Mouse (Mus musculus) embryonic facial prominence, embryonic 15.5 days (tissue): ENCODE data around the gene Skap1. TPM values are rescaled to one million over a fixed set of nuclear protein-coding genes. Genes with fewer than 3 reads are reported as not detected.

ENCODE experiments used
- ATAC-seq: fragments of 200-750 bp; cut with Nextera tagmentation; 2 replicates; pipeline ENCODE4 v1.8.0; 2017; ENCODE audit warnings: low read depth, moderate TSS enrichment; ENCODE audit not compliant: insufficient number of reproducible peaks, low FRiP score, low TSS enrichment
- H3K27ac ChIP-seq: fragments of 300-500 bp; sonication (generic); replicated peaks from 2 replicates; pipeline ENCODE4 v1.5.1; 2015; ENCODE audit warnings: mild to moderate bottlenecking, inconsistent platforms
- H3K27me3 ChIP-seq: fragments of 300-500 bp; sonication (generic); 2 replicates; pipeline ENCODE4 v1.6.1; 2015; ENCODE audit warnings: inconsistent platforms
- H3K36me3 ChIP-seq: fragments of 300-500 bp; sonication (generic); 2 replicates; pipeline ENCODE4 v1.6.1; 2015; ENCODE audit warnings: mild to moderate bottlenecking, inconsistent platforms
- H3K4me1 ChIP-seq: fragments of 300-500 bp; sonication (generic); 2 replicates; pipeline ENCODE4 v1.6.1; 2015; ENCODE audit warnings: inconsistent platforms
- H3K4me2 ChIP-seq: fragments of 300-500 bp; sonication (generic); replicated peaks from 2 replicates; pipeline ENCODE4 v1.6.1; 2015; ENCODE audit warnings: mild to moderate bottlenecking, inconsistent platforms
- H3K4me3 ChIP-seq: fragments of 300-500 bp; sonication (generic); replicated peaks from 2 replicates; pipeline ENCODE4 v1.5.1; 2015; ENCODE audit warnings: mild to moderate bottlenecking, inconsistent platforms
- H3K9ac ChIP-seq: fragments of 300-500 bp; sonication (generic); 2 replicates; pipeline ENCODE4 v1.6.1; 2015; ENCODE audit warnings: inconsistent platforms
- H3K9me3 ChIP-seq: fragments of 300-500 bp; sonication (generic); replicated peaks from 2 replicates; pipeline ENCODE4 v1.6.1; 2016; ENCODE audit warnings: inconsistent platforms
- WGBS: fragments of 180-500 bp; shearing (Covaris S2); methylation state at CpG from one replicate; pipeline ENCODE4 v1.1.7; 2015; 5-methylcytosine and 5-hydroxymethylcytosine counted together
- polyA plus RNA-seq: library from polyadenylated mRNA; unstranded; fragments of >200 nt; fragmentation: Nextera tagmentation; extraction: Ambion mirVana; gene quantifications from 2 replicates; pipeline ENCODE4 v1.2.1, GENCODE M21; 2015

Gene Skap1
- 2.0 and 2.3 TPM in 2 replicates for polyA plus RNA-seq

DNA sequence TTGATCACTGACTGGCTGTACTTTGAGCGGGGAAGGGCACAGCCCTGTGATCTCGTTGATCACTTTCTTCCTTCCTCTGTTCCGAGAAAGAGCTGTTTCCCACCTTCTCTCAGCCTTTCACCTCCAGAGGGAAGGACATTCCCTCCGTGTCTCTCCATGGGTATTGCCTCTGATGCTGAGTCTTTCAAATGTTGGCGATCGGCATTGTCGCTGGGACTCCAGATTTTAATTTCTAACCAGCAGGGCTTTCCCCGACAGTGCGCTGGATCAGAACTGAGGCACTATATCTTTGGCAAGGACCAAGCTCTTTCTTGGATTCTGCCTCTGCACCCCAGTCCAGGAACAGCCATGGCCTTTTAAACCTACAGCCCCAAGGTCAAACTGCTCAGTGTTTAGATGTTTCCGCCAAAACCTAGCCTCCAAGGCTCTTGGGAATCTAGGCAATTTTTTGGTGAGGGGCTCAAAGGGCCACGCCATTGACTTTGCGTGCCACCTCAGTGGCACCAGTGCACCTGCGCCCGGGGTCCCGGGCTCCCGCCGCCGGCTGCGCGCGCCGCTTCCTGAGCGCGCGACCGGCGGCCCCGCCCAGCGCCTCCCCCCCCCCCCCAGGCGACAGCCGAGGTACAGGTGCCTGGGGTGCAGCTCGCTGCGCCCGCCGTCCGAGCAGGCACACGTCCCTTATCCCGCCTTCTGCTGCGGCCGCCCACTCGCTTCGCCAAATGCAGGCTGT, at the start of gene Skap1:
Gene Skap1, plus strand, starts transcription at position 608 of the 730 bp plus-strand sequence.
- Histone ChIP-seq H3K27me3 (peaks cover 54% of the 10 kb centered on the region), H3K27ac (no peak within 1 kb of the TSS), H3K9ac (no peak within 1 kb of the TSS), H3K4me2 (peak within 1 kb of the TSS; percentile 44), H3K4me1 (peaks cover 8% of the 10 kb centered on the region), H3K9me3 (no peaks in the 10 kb centered on the region), H3K36me3 (no peaks in the 10 kb centered on the region), H3K4me3 (peak within 1 kb of the TSS; percentile 22)
- no peak for ATAC-seq
- WGBS = 6% methylated on average over 40 of the region's 42 CpGs

DNA sequence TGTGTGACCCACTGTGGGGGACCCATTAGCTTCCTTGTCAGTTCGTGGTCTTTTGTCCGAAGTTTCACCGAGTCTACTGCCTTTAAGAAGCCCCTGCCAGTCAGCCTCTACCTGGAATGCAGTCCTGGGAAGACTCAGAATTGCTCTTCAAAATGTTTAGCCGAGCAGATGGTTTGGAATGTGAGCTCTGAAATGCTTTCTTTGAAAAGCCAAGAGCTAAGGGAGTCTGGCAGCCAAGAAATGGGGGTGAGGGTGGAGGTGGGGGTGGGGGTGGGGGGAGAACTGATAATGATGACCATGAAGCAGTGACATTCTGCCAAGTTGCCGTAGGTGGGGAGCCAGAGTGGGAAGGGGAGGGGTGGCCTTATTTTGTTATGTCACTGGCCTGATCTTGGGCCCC, 43.3 kb upstream of the Skap1 start:
- Histone ChIP-seq H3K4me3 (no peak overlapping the region), H3K9ac (no peak overlapping the region), H3K27ac (no peak overlapping the region), H3K9me3 (no peaks in the 10 kb centered on the region), H3K4me1 (peaks cover 4% of the 10 kb centered on the region), H3K27me3 (peaks cover 7% of the 10 kb centered on the region; the same call in 1 of the 2 replicates), H3K4me2 (no peak overlapping the region), H3K36me3 (no peaks in the 10 kb centered on the region)
- WGBS = 36% methylated on average over 5 of the region's 5 CpGs
- no peak for ATAC-seq

DNA sequence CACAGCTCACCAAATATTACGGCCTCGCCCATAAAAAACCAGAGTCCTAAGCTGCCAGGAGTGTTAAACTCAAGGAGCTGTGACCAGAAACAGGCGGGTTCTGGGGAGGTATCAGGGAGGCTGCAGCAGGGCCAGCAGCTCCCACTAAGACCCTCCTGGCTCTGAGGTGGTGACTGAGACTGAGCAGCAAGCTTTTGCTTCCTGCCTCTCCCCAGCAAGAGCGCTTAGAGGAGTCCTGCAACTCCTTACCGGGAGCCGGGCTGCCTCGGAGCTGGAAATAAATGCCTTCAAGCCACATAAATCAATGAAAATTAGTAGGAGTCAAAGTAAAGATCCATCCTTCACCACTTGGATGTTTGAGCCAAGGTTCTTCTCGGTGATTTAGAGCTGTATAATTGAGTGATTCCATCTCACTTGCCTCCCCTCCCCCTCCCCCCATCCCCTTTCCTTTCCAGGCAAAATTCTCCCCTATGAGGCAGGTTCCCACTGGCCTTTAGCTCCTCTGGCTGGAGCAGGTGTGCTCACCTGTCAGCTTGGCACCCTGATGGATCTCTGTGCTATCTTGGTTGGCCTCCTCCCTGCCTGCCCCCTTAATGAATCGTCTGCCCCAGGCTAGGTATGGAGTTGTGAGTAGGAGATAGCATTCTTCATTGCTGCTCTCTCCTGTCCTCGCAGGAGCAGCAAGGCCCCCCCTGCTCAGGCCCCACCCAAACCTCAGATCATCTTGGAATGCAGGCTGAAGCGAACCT, 42.7 kb upstream of the Skap1 start:
- no peak for ATAC-seq
- no peak overlapping the region for H3K4me2 ChIP-seq
- 31% methylated on average over 11 of the region's 11 CpGs for WGBS
- H3K36me3 ChIP-seq = no peaks in the 10 kb centered on the region
- no peaks in the 10 kb centered on the region for H3K9me3 ChIP-seq
- H3K27me3 ChIP-seq = peaks cover 5% of the 10 kb centered on the region; the same call in 1 of the 2 replicates
- no peak overlapping the region for H3K9ac ChIP-seq
- H3K4me1 ChIP-seq = peaks cover 4% of the 10 kb centered on the region
- H3K27ac ChIP-seq = no peak overlapping the region; the same call in 1 of the 2 replicates
- H3K4me3 ChIP-seq = no peak overlapping the region

GRCm38 (mm10) chr11:96425193-96425592, 39.2 kb upstream of the Skap1 start:
- Histone ChIP-seq H3K9me3 (no peaks in the 10 kb centered on the region), H3K27ac (no peak overlapping the region), H3K4me2 (no peak overlapping the region), H3K4me3 (no peak overlapping the region), H3K9ac (no peak overlapping the region), H3K36me3 (no peaks in the 10 kb centered on the region), H3K27me3 (0 out of 2 replicates have a peak, but pooled peaks cover 4% of the 10 kb centered on the region), H3K4me1 (peaks cover 4% of the 10 kb centered on the region)
- no peak for ATAC-seq
- 84% methylated on average over 6 of the region's 6 CpGs for WGBS

- ATAC-seq = no peak
- H3K36me3 ChIP-seq = no peaks in the 10 kb centered on the region
Measured at GRCm38 (mm10) chr11:96426191-96426590, 38.2 kb upstream of the Skap1 start.

DNA sequence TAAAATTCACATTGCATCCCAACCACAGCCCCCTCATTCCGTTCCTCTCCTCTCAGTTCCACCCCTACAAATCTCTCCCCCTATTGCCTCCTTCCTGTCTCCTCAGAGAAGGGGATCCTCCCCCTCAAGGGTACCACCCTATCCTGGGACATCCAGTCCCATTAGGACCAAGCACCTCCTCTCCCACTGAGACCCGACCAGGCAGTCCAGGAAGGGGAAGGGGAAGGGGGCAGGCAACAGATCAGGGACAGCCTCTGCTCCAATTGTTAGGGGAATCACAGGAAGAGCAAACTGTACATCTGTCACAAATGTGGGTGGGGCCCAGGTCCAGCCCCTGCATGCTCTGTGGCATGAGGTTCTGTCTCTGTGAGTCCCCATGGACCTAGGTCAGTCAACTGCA, 37.6 kb upstream of the Skap1 start:
- Histone ChIP-seq H3K4me3 (no peak overlapping the region), H3K9ac (no peak overlapping the region), H3K27me3 (0 out of 2 replicates have a peak, but pooled peaks cover 4% of the 10 kb centered on the region), H3K36me3 (no peaks in the 10 kb centered on the region), H3K4me2 (no peak overlapping the region), H3K27ac (no peak overlapping the region), H3K9me3 (no peaks in the 10 kb centered on the region), H3K4me1 (peaks cover 5% of the 10 kb centered on the region; the same call in 1 of the 2 replicates)
- no peak for ATAC-seq
- 45% methylated on average over 2 of the region's 2 CpGs for WGBS

More at GRCm38 (mm10) chr11:96426191-96426590, 38.2 kb upstream of the Skap1 start:
- no peak overlapping the region for H3K4me2 ChIP-seq
- no peak overlapping the region for H3K27ac ChIP-seq
- no peak overlapping the region for H3K4me3 ChIP-seq
- no peaks in the 10 kb centered on the region for H3K9me3 ChIP-seq
- no peaks in the 10 kb centered on the region; the same call in 1 of the 2 replicates for H3K4me1 ChIP-seq
- H3K27me3 ChIP-seq = 0 out of 2 replicates have a peak, but pooled peaks cover 4% of the 10 kb centered on the region
- WGBS = 44% methylated on average over 6 of the region's 6 CpGs
- no peak overlapping the region for H3K9ac ChIP-seq

DNA sequence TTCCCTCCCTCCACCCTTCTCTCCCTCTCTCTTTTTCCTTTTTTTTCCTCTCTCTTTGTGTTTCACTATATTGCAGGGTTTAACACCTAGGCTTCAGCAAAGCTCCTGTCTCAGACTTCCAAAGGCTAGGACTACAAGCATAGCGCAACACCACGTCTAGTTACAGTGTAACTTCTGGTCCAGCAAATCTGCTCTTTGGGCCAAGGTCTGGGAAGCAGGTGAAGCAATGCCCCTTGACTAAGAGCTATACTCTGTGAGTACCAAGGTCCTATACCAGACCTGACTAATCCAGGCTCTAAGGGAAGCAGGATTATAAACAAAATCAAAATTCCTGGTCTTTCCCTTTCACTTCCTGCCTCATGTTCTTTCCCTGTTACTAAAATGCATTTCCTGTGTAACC, 35.3 kb upstream of the Skap1 start:
- Histone ChIP-seq H3K27me3 (0 out of 2 replicates have a peak, but pooled peaks cover 4% of the 10 kb centered on the region), H3K4me3 (no peak overlapping the region), H3K27ac (no peak overlapping the region), H3K36me3 (no peaks in the 10 kb centered on the region), H3K4me1 (peaks cover 9% of the 10 kb centered on the region; the same call in 1 of the 2 replicates), H3K4me2 (no peak overlapping the region), H3K9ac (no peak overlapping the region), H3K9me3 (no peaks in the 10 kb centered on the region)
- ATAC-seq = no peak
- WGBS = 85% methylated on average over 2 of the region's 2 CpGs

DNA sequence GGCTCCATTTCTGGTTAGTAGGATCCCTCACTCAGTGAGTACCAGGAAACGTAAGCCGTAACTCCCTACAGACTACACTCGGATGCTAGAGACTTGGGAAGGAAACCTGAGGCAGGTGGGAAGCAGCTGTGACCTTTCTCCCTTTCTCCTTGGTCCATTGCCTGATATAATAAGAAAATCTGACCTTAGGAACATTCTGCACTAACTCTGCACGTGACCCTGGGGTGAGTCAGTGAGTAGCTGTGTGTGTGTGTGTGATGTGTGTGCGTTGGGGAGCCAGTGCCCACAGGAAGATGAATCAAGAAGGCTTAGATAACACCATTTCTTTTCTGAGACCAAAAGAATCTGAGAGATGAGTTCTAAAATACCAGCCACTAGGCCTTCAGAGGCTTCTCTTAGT, 34.5 kb upstream of the Skap1 start:
- H3K4me2 ChIP-seq = no peak overlapping the region
- H3K4me3 ChIP-seq = no peak overlapping the region
- WGBS = 65% methylated on average over 5 of the region's 5 CpGs
- no peak overlapping the region for H3K9ac ChIP-seq
- H3K27ac ChIP-seq = no peak overlapping the region
- H3K27me3 ChIP-seq = 0 out of 2 replicates have a peak, but pooled peaks cover 4% of the 10 kb centered on the region
- H3K36me3 ChIP-seq = no peaks in the 10 kb centered on the region
- H3K9me3 ChIP-seq = no peaks in the 10 kb centered on the region
- peaks cover 9% of the 10 kb centered on the region; the same call in 1 of the 2 replicates for H3K4me1 ChIP-seq
- ATAC-seq = no peak

DNA sequence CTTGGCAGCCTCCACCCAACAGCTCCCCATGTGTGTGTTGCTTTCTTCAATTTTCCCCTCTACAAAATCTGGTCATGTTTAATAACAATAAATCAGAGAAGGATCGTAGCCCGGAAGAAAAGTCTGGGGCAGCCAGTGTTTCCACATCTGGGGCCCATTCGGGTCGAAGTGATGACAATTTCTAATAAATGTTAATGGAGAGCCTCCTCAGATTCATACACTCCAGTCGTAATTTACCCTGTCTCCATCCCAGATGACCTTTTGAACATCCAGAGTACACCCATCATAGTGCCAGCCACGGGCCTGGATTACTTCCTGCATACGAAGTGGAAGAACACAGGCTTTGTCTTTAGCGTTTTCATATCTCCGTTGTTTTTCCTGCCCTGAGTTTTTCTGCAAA, 32.5 kb upstream of the Skap1 start:
- Histone ChIP-seq H3K4me1 (peaks cover 9% of the 10 kb centered on the region; the same call in 1 of the 2 replicates), H3K36me3 (no peaks in the 10 kb centered on the region), H3K27me3 (0 out of 2 replicates have a peak, but pooled peaks cover 5% of the 10 kb centered on the region), H3K27ac (no peak overlapping the region), H3K4me2 (no peak overlapping the region), H3K9ac (no peak overlapping the region), H3K4me3 (no peak overlapping the region), H3K9me3 (no peaks in the 10 kb centered on the region)
- 41% methylated on average over 9 of the region's 9 CpGs for WGBS
- no peak for ATAC-seq

- no peak overlapping the region for H3K9ac ChIP-seq
- H3K4me2 ChIP-seq = no peak overlapping the region
- WGBS = 75% methylated on average over 6 of the region's 6 CpGs
- no peak overlapping the region for H3K4me3 ChIP-seq
- peaks cover 9% of the 10 kb centered on the region; the same call in 1 of the 2 replicates for H3K4me1 ChIP-seq
- H3K9me3 ChIP-seq = no peaks in the 10 kb centered on the region
- ATAC-seq = no peak
- H3K27me3 ChIP-seq = peaks cover 27% of the 10 kb centered on the region
- H3K27ac ChIP-seq = no peak overlapping the region
- no peaks in the 10 kb centered on the region for H3K36me3 ChIP-seq
Measured at GRCm38 (mm10) chr11:96434888-96435287, 29.5 kb upstream of the Skap1 start.

DNA sequence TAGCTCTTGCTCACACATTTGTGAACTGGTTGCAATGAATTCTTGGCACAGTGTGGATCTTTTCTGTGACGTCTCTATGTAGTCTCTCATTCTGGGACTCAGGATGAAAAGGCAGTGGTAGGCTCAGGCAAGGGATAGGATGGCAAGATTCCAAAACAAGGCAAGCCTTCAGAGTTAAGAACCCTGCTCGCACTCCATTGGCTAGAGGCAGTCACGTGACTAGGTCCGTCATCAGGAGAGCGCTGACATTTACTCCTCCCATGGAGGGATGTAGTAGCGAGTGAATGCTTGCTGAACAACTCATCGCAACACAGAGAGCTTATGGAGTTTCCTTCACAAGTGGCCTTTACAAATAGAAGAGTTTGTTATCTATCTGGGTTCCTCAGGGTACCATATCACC, 27.9 kb upstream of the Skap1 start:
- Histone ChIP-seq H3K4me3 (no peak overlapping the region), H3K4me2 (no peak overlapping the region), H3K27me3 (peaks cover 31% of the 10 kb centered on the region), H3K27ac (no peak overlapping the region), H3K4me1 (peaks cover 7% of the 10 kb centered on the region; the same call in 1 of the 2 replicates), H3K36me3 (no peaks in the 10 kb centered on the region), H3K9me3 (no peaks in the 10 kb centered on the region), H3K9ac (no peak overlapping the region)
- WGBS = 43% methylated on average over 7 of the region's 7 CpGs
- no peak for ATAC-seq
